Mouse (Mus musculus) adipocyte (in vitro differentiated cells): ENCODE measurements at regions not wholly inside any gene's neighbourhood (a gene's known extent, or its start where the extent isn't known, plus 50 kb on each side); places are given as distances from the start of the nearest gene placed in this dataset.

Experiments
- DNase-seq: peaks from one replicate; pipeline ENCODE4 v3.0.0-alpha.2; 2016; ENCODE audit warnings: low spot score

- DNase-seq, result no peak
These were observed 287.0 kb downstream of the Tns3 start for GRCm38 (mm10) chr11:8377301-8377700.

GRCm38 (mm10) chr11:8365545-8365944 is 298.8 kb downstream of the Tns3 start:
- DNase-seq, result peak; percentile 13

GRCm38 (mm10) chr11:8364703-8365433 is 299.5 kb downstream of the Tns3 start:
- no peak for DNase-seq

GRCm38 (mm10) chr11:8344938-8345337 is 319.4 kb downstream of the Tns3 start:
- DNase-seq, result no peak

GRCm38 (mm10) chr11:8302347-8303188 is 361.8 kb downstream of the Tns3 start:
- peak; percentile 78 for DNase-seq

GRCm38 (mm10) chr11:8297462-8297861 is 366.9 kb downstream of the Tns3 start:
- peak; percentile 14 for DNase-seq

GRCm38 (mm10) chr11:8293322-8294014 is 370.9 kb downstream of the Tns3 start:
- no peak for DNase-seq

- no peak for DNase-seq
These were observed 379.1 kb downstream of the Tns3 start for GRCm38 (mm10) chr11:8285271-8285670.

GRCm38 (mm10) chr11:8275203-8275602 is 389.1 kb downstream of the Tns3 start:
- DNase-seq, result no peak

GRCm38 (mm10) chr11:8269171-8269570 is 395.2 kb downstream of the Tns3 start:
- DNase-seq, result no peak

- DNase-seq, result no peak
These were observed 410.3 kb downstream of the Tns3 start for GRCm38 (mm10) chr11:8254036-8254435.

GRCm38 (mm10) chr11:8251360-8251759 is 413.0 kb downstream of the Tns3 start:
- DNase-seq, result no peak

- no peak for DNase-seq
These were observed 414.9 kb downstream of the Tns3 start for GRCm38 (mm10) chr11:8249468-8249867.

- peak; percentile 59 for DNase-seq
These were observed 416.8 kb downstream of the Tns3 start for GRCm38 (mm10) chr11:8247535-8247934.

- no peak for DNase-seq
These were observed 417.3 kb downstream of the Tns3 start for GRCm38 (mm10) chr11:8247024-8247423.

GRCm38 (mm10) chr11:8245408-8246003 is 418.8 kb downstream of the Tns3 start:
- peak; percentile 69 for DNase-seq

GRCm38 (mm10) chr11:8238498-8238897 is 425.8 kb downstream of the Tns3 start:
- DNase-seq, result no peak

- no peak for DNase-seq
These were observed 426.8 kb downstream of the Tns3 start for GRCm38 (mm10) chr11:8237556-8237955.

GRCm38 (mm10) chr11:8236056-8236455 is 428.3 kb downstream of the Tns3 start:
- peak; percentile 83 for DNase-seq

- DNase-seq, result no peak
These were observed 431.6 kb downstream of the Tns3 start for GRCm38 (mm10) chr11:8232636-8233189.

- no peak for DNase-seq
These were observed 434.5 kb downstream of the Tns3 start for GRCm38 (mm10) chr11:8229787-8230186.
